Mouse (Mus musculus) kidney, postnatal 0 days (tissue): ENCODE measurements around the gene Ap1g2. TPM values are rescaled to one million over a fixed set of nuclear protein-coding genes. Genes with fewer than 3 reads are reported as not detected.

Source experiments
- ATAC-seq: fragments of 200-750 bp; cut with Nextera tagmentation; replicated peaks from 2 replicates; pipeline ENCODE4 v1.8.0; 2017; ENCODE audit warnings: low read depth, moderate number of reproducible peaks, moderate TSS enrichment, moderate library complexity; ENCODE audit not compliant: low FRiP score
- DNase-seq: peaks from one replicate; pipeline ENCODE4 v3.0.0-alpha.2; 2016; ENCODE audit warnings: low spot score
- H3K27ac ChIP-seq: fragments of 300-500 bp; sonication (generic); 2 replicates; pipeline ENCODE4 v1.5.1; 2014; ENCODE audit warnings: mild to moderate bottlenecking
- H3K27me3 ChIP-seq: fragments of 300-500 bp; sonication (generic); 2 replicates; pipeline ENCODE4 v1.6.1; 2014; ENCODE audit warnings: low read length, mixed read lengths; ENCODE audit not compliant: insufficient read depth
- H3K36me3 ChIP-seq: fragments of 300-500 bp; sonication (generic); 2 replicates; pipeline ENCODE4 v1.6.1; 2014; ENCODE audit warnings: low read length, mixed read lengths; ENCODE audit not compliant: insufficient read depth
- H3K4me1 ChIP-seq: fragments of 300-500 bp; sonication (generic); replicated peaks from 2 replicates; pipeline ENCODE4 v1.6.1; 2014; ENCODE audit warnings: antibody characterized with exemption, low read length, mixed read lengths; ENCODE audit not compliant: insufficient read depth
- H3K4me2 ChIP-seq: fragments of 300-500 bp; sonication (generic); 2 replicates; pipeline ENCODE4 v1.6.1; 2014; ENCODE audit warnings: mild to moderate bottlenecking, low read length, moderate library complexity, mixed read lengths
- H3K4me3 ChIP-seq: fragments of 300-500 bp; sonication (generic); replicated peaks from 2 replicates; pipeline ENCODE4 v1.5.1; 2014; ENCODE audit warnings: low read depth, low read length
- H3K9ac ChIP-seq: fragments of 300-500 bp; sonication (generic); 2 replicates; pipeline ENCODE4 v1.6.1; 2014; ENCODE audit warnings: low read depth, low read length
- H3K9me3 ChIP-seq: fragments of 300-500 bp; sonication (generic); replicated peaks from 2 replicates; pipeline ENCODE4 v1.6.1; 2016; ENCODE audit warnings: low read length, inconsistent platforms, mixed read lengths
- CTCF ChIP-seq: IDR thresholded peaks from 2 replicates; pipeline ENCODE4 v1.5.1; 2016; ENCODE audit warnings: antibody characterized with exemption, low read depth, mild to moderate bottlenecking, moderate library complexity
- WGBS: fragments of 180-500 bp; shearing (Covaris S2); extraction: QIAGEN DNeasy Blood & Tissue Kit; methylation state at CpG from one replicate; pipeline ENCODE4 v1.1.7; 2014; 5-methylcytosine and 5-hydroxymethylcytosine counted together
- polyA plus RNA-seq: library from polyadenylated mRNA; unstranded; fragments of >200 nt; fragmentation: Nextera tagmentation; extraction: Ambion mirVana; gene quantifications from 2 replicates; pipeline ENCODE4 v1.2.1, GENCODE M21; 2015

The Ap1g2 gene
- polyA plus RNA-seq, 1 experiment from 2014 or later, result 15.8 TPM

DNA sequence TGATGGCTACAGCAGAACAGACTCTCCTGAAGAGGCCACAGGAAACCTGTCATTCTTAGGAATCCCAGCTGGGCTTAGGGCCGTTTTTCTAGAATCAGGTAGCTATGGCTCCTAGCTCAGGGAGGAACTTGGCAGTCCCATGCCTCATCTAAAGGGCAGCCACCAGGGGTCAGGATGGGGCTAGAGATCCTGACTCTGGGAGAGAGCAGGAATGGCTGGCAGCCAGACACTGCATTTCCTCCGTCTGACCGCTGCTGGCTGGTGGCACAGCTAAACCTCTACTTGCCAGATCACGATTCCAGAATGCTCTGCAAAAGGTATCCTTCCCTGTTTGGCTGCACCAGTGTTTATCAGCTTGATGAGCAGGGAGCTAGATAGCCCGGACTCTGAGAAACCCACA, 15.6 kb upstream of the Ap1g2 start:
- no peak overlapping the region for H3K4me3 ChIP-seq
- ATAC-seq (peak; percentile 92), DNase-seq (peak; percentile 93)
- H3K4me1 ChIP-seq, result peaks cover 4% of the 10 kb centered on the region; the same call in 1 of the 2 replicates
- no peaks in the 10 kb centered on the region for H3K9me3 ChIP-seq
- no peak overlapping the region for H3K27ac ChIP-seq
- no peaks in the 10 kb centered on the region for H3K27me3 ChIP-seq
- 7% methylated on average over 5 of the region's 5 CpGs for WGBS
- peak overlapping the region; percentile 35 for H3K4me2 ChIP-seq
- H3K9ac ChIP-seq, result 0 out of 2 replicates have a peak overlapping the region, but pooled peaks have one; percentile 15
- TF ChIP-seq CTCF, result peak; percentile 91
- no peaks in the 10 kb centered on the region for H3K36me3 ChIP-seq

DNA sequence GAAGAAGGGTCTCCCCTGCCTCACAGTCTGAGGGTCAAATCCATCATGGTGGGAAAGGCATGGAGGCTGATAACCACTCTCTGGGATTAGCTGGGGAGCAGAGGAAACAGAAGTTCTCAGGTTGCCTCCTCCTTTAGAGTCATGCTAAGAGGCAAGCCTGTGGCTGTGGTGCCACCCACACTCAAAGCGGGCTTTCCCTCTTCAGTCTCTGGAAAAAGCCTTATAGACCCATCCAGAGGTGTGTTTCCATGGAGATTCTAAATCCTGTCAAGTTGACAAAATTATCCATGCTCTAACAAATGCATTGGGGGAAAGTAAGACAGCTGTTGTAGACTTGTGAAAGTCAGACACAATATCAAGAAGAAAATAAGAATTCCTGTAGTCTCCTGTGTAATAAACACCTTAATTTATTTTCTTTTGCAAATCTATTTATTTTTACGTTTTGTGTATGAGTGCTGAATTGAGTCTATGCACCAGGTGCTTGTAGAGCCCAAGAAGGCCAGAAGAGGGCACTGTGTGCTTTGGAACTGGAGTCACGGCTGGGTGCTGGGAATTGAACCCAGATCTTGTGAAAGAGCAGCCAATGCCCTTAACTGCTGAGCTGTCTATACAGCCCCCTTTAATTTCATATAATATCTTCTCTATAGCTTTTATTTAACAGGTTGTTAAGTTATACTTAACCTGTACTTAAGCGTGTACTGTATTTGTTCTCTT, 13.2 kb upstream of the Ap1g2 start:
- H3K4me2 ChIP-seq, result no peak overlapping the region
- H3K9ac ChIP-seq, result no peak overlapping the region
- ATAC-seq (no peak), DNase-seq (no peak)
- no peaks in the 10 kb centered on the region for H3K9me3 ChIP-seq
- H3K4me3 ChIP-seq, result no peak overlapping the region
- WGBS, result 82% methylated on average over 4 of the region's 4 CpGs
- no peak overlapping the region for H3K27ac ChIP-seq
- TF ChIP-seq CTCF, result peak; percentile 42; the same call in 1 of the 2 replicates
- peaks cover 8% of the 10 kb centered on the region for H3K27me3 ChIP-seq
- no peaks in the 10 kb centered on the region for H3K36me3 ChIP-seq
- peaks cover 17% of the 10 kb centered on the region; the same call in 1 of the 2 replicates for H3K4me1 ChIP-seq

DNA sequence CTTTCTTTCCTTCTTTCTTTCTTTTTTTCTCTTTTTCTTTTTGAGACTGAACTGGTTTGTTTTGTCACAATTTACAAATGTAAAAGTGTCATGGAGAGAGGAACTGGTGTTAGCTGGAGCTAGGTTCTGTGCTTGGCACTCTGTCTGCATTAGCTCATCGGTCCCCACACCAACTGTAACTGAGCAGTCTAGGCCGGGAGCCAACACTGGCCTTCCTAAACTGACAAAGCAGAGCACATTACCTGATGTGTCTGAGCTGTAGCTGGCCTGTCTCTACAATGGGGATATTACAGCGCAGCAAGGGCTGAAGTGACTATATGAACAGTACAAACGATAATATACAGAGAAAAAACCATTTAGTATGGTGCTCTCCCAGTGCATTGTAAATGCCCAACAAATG, 12.5 kb upstream of the Ap1g2 start:
- ATAC-seq (no peak), DNase-seq (no peak)
- Histone ChIP-seq H3K27ac (no peak overlapping the region), H3K27me3 (peaks cover 13% of the 10 kb centered on the region), H3K9me3 (no peaks in the 10 kb centered on the region), H3K4me1 (peaks cover 17% of the 10 kb centered on the region; the same call in 1 of the 2 replicates), H3K4me2 (no peak overlapping the region), H3K9ac (no peak overlapping the region), H3K36me3 (no peaks in the 10 kb centered on the region), H3K4me3 (no peak overlapping the region)
- 80% methylated on average over 4 of the region's 4 CpGs for WGBS
- TF ChIP-seq CTCF, result no peak

DNA sequence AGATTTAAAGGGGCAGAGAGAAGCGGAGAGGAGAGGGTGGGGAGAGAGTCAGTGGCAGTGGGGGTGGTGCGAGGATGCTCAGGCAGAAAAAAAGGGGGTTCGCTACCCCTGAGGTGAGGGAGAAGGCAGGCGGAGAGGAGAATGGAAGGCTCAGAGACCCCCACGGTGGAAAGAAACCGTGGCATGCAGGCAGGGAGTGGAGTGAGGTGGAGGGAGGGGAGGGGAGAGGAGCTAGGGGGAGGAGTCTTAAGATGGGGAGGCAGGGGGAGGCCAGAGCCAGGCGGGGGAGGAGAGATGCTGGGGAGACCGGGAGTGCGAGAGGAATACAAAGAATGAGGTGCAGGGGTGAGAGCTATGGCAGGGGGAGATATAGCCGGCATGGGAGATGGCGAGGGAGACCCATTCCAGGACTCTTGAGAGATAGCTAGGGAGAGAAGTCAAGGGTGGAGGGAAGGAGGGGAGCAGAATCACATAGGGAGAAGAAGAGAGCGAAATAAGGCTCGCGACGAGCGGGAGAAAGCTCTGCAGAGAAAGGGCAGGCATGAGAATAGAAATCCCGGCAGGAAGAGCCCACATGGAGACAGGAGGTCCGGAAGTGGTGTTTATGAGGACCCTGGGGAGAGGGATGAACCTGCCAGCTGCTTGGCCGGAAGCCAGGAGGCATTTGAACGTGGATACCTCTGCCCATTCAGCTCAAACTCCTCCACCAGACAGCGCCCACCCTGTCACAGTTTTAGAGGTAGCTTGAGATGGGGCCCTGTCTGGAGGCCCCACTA, 10.2 kb upstream of the Ap1g2 start, which contains the start of gene Jph4:
Jph4 (minus strand) TSS at position 511 of the 776 bp plus-strand sequence.
- Histone ChIP-seq H3K9ac (0 out of 2 replicates have a peak within 1 kb of the TSS, but pooled peaks have one; percentile 50), H3K27ac (no peak within 1 kb of the TSS), H3K36me3 (no peaks in the 10 kb centered on the region), H3K4me1 (peaks cover 13% of the 10 kb centered on the region; the same call in 1 of the 2 replicates), H3K4me2 (peak within 1 kb of the TSS; percentile 99), H3K4me3 (peak within 1 kb of the TSS; percentile 54), H3K27me3 (peaks cover 20% of the 10 kb centered on the region), H3K9me3 (no peaks in the 10 kb centered on the region)
- DNase-seq (no peak), ATAC-seq (no peak)
- no peak for TF ChIP-seq CTCF
- WGBS, result 6% methylated on average over 21 of the region's 21 CpGs

- Histone ChIP-seq H3K36me3 (no peaks in the 10 kb centered on the region), H3K4me3 (peak overlapping the region; percentile 54), H3K4me2 (peak overlapping the region; percentile 99), H3K9ac (peak overlapping the region; percentile 50; the same call in 1 of the 2 replicates), H3K9me3 (no peaks in the 10 kb centered on the region), H3K27me3 (peaks cover 20% of the 10 kb centered on the region), H3K4me1 (peaks cover 13% of the 10 kb centered on the region; the same call in 1 of the 2 replicates), H3K27ac (no peak overlapping the region)
- DNase-seq, result no peak
- no peak for TF ChIP-seq CTCF
- 4% methylated on average over 8 of the region's 8 CpGs for WGBS
- ATAC-seq, result no peak
These were observed 9.5 kb upstream of the Ap1g2 start for GRCm38 (mm10) chr14:55115846-55116245.
